Mouse (Mus musculus) thymus, adult 2 months (tissue): ENCODE measurements around the gene Alox5.

Source experiments
- CTCF ChIP-seq: fragments of 200-500 bp; IDR thresholded peaks from 2 replicates; pipeline ENCODE4 v1.5.1; 2012; ENCODE audit warnings: mild to moderate bottlenecking, control low read depth, low read length, moderate library complexity, borderline replicate concordance; ENCODE audit not compliant: control insufficient read depth, poor library complexity, insufficient read depth; ENCODE audit errors: extremely low read depth
- POLR2A ChIP-seq: fragments of 200-500 bp; IDR thresholded peaks from 2 replicates; pipeline ENCODE4 v1.6.1; 2012; ENCODE audit warnings: mild to moderate bottlenecking, low read length, control low read depth, moderate library complexity; ENCODE audit not compliant: control insufficient read depth, poor library complexity, insufficient read depth; ENCODE audit errors: extremely low read depth

GRCm38 (mm10) chr6:116459232-116459631 is 1.7 kb downstream of the Alox5 start:
- no peak for TF ChIP-seq CTCF
- no peak for TF ChIP-seq POLR2A
